ENCODE assay signal across 8 mouse cellular contexts in genomic region chr11:5098035-5098735, GRCm38 (mm10). TPM values are rescaled to one million over a fixed set of nuclear protein-coding genes. Genes with fewer than 3 reads are reported as not detected.
A peak's percentile ranks its signal among the peaks of the same experiment; 100 is the strongest.
DNase-seq lines count a peak whose midpoint lies in the region; ATAC-seq and TF ChIP-seq lines count a peak whose summit lies in the region.

No protein-coding gene starts in this region.

- TF ChIP-seq EP300 in ES-Bruce4 (IDR thresholded peaks at IDR 0.05; ENCODE audit: insufficient read depth, low read depth, low read length), result no peak

- H3K9ac ChIP-seq in ES-Bruce4 (ENCODE audit: low read depth, poor library complexity, severe bottlenecking), result peak overlapping the region; percentile 99
- peak overlapping the region; percentile 97 for H3K9ac ChIP-seq in embryonic facial prominence, embryonic 11.5 days (replicated peaks; ENCODE audit: low read length)
- peak overlapping the region; percentile 98 for H3K9ac ChIP-seq in lung, embryonic 15.5 days

- peak overlapping the region; percentile 52 for H3K4me2 ChIP-seq in embryonic facial prominence, embryonic 11.5 days (ENCODE audit: low read depth, low read length)
- H3K4me2 ChIP-seq in lung, embryonic 15.5 days, result peak overlapping the region; percentile 78

- H3K36me3 ChIP-seq in ES-Bruce4 (ENCODE audit: control insufficient read depth, insufficient read depth, low read length, poor library complexity, severe bottlenecking), result peaks cover 11% of the 10 kb centered on the region
- no peaks in the 10 kb centered on the region for H3K36me3 ChIP-seq in embryonic facial prominence, embryonic 11.5 days (replicated peaks; ENCODE audit: control insufficient read depth, insufficient read depth, low read depth, low read length)
- no peaks in the 10 kb centered on the region for H3K36me3 ChIP-seq in lung, embryonic 15.5 days

- peak; percentile 20; the same call in 1 of the 2 replicates for ATAC-seq in embryonic facial prominence, embryonic 11.5 days (replicated peaks; ENCODE audit: insufficient number of reproducible peaks, low FRiP score, low TSS enrichment, low read depth)
- no peak; the same call in 1 of the 2 replicates for ATAC-seq in lung, embryonic 15.5 days (ENCODE audit: borderline replicate concordance, extremely low read depth, low FRiP score, low TSS enrichment)
- no peak; the same call in 1 of the 2 replicates for ATAC-seq in granulocyte monocyte progenitor cell, adult 5-6 weeks (replicated peaks; ENCODE audit: poor library complexity, severe bottlenecking)

- H3K27ac ChIP-seq in ES-Bruce4 (ENCODE audit: insufficient read depth, low read length), result peak overlapping the region; percentile 37
- peak overlapping the region; percentile 96 for H3K27ac ChIP-seq in embryonic facial prominence, embryonic 11.5 days (replicated peaks; ENCODE audit: low read depth, low read length)
- H3K27ac ChIP-seq in lung, embryonic 15.5 days, result peak overlapping the region; percentile 98

- no peak for TF ChIP-seq POLR2A in ES-Bruce4 (IDR thresholded peaks at IDR 0.05; ENCODE audit: insufficient read depth, low read length)

- H3K4me1 ChIP-seq in ES-Bruce4 (ENCODE audit: control insufficient read depth, insufficient read depth, low read length), result peaks cover 3% of the 10 kb centered on the region
- H3K4me1 ChIP-seq in embryonic facial prominence, embryonic 11.5 days (ENCODE audit: control insufficient read depth, insufficient read depth, low read length), result no peaks in the 10 kb centered on the region
- peaks cover 33% of the 10 kb centered on the region for H3K4me1 ChIP-seq in lung, embryonic 15.5 days

- intact Hi-C loops in heart, postnatal 10 days (cut with DNase I), result no loop called here

- H3K9me3 ChIP-seq in ES-Bruce4 (replicated peaks; ENCODE audit: control insufficient read depth, insufficient read depth, low read length, poor library complexity, severe bottlenecking), result no peaks in the 10 kb centered on the region
- H3K9me3 ChIP-seq in embryonic facial prominence, embryonic 11.5 days (replicated peaks; ENCODE audit: control insufficient read depth, low read length), result no peaks in the 10 kb centered on the region
- no peaks in the 10 kb centered on the region for H3K9me3 ChIP-seq in lung, embryonic 15.5 days

- no peak for TF ChIP-seq CTCF in ES-Bruce4 (IDR thresholded peaks at IDR 0.05; ENCODE audit: low read depth, low read length)

- H3K4me3 ChIP-seq in ES-Bruce4 (ENCODE audit: low read depth, low read length), result peak overlapping the region; percentile 80
- H3K4me3 ChIP-seq in embryonic facial prominence, embryonic 11.5 days (ENCODE audit: low read depth, low read length), result peak overlapping the region; percentile 99
- H3K4me3 ChIP-seq in lung, embryonic 15.5 days, result peak overlapping the region; percentile 96

- no peaks in the 10 kb centered on the region for H3K27me3 ChIP-seq in ES-Bruce4 (ENCODE audit: control insufficient read depth, insufficient read depth, low read length, poor library complexity, severe bottlenecking)
- H3K27me3 ChIP-seq in embryonic facial prominence, embryonic 11.5 days (ENCODE audit: control insufficient read depth, insufficient read depth, low read length), result no peaks in the 10 kb centered on the region
- H3K27me3 ChIP-seq in lung, embryonic 15.5 days, result no peaks in the 10 kb centered on the region

- DNase-seq in adrenal gland, adult 2 months, result peak; percentile 69
- DNase-seq in embryonic facial prominence, embryonic 11.5 days (ENCODE audit: low spot score), result peak; percentile 28
- peak; percentile 59 to 60 for DNase-seq in heart, postnatal 10 days
- DNase-seq in kidney, postnatal 4 days, result peak; percentile 47 to 64
- DNase-seq in right cerebral cortex, adult 2 months (ENCODE audit: low spot score in 2 of 2), result peak; percentile 65 to 69

- under 1% methylated on average over 44 of the region's 44 CpGs for WGBS in embryonic facial prominence, embryonic 11.5 days
- 0% methylated on average over 44 of the region's 44 CpGs for WGBS in lung, embryonic 15.5 days

RNA-seq across cellular contexts. Expression of gene Rhbdd3, which starts 0.5 kb away (rescaled TPM):
- 18.3 and 20.3 TPM in 2 replicates for polyA plus RNA-seq in ES-Bruce4 (2011; ENCODE audit: insufficient read depth, insufficient read length, low read depth, missing spikeins)
- 10 to 100 TPM; 18.2 to 24.8 TPM for total RNA-seq in adrenal gland, adult 2 months (2021)
- 38.1 and 60.4 TPM in 2 replicates for polyA plus RNA-seq in adrenal gland, adult 2 months (2012; rRNA removed)
- polyA plus RNA-seq in embryonic facial prominence, embryonic 11.5 days (2014; fragmentation: Nextera tagmentation; extraction: Ambion mirVana), result 15.3 and 21.4 TPM in 2 replicates
- total RNA-seq in heart, postnatal 10 days (2021), result 10 to 100 TPM; 19.7 to 19.9 TPM
- 26.3 and 31.2 TPM in 2 replicates for polyA plus RNA-seq in lung, embryonic 15.5 days (2015; fragmentation: Nextera tagmentation; extraction: Ambion mirVana)
- total RNA-seq in granulocyte monocyte progenitor cell, adult 5-6 weeks (2014; fragmentation: Nextera tagmentation), result 20.0 and 25.8 TPM in 2 replicates
- 15.7 and 42.7 TPM in 2 replicates for total RNA-seq in granulocyte monocyte progenitor cell, adult 5-6 weeks (2017)

RNA-seq across cellular contexts. Expression of gene Ewsr1, which starts 0.9 kb away (rescaled TPM):
- polyA plus RNA-seq in ES-Bruce4 (2011; ENCODE audit: insufficient read depth, insufficient read length, low read depth, missing spikeins), result 1,045 and 1,093 TPM in 2 replicates
- 100 to 1,000 TPM; 193 to 525 TPM for total RNA-seq in adrenal gland, adult 2 months (2021)
- 395 and 441 TPM in 2 replicates for polyA plus RNA-seq in adrenal gland, adult 2 months (2012; rRNA removed)
- polyA plus RNA-seq in embryonic facial prominence, embryonic 11.5 days (2014; fragmentation: Nextera tagmentation; extraction: Ambion mirVana), result 437 and 443 TPM in 2 replicates
- 100 to 1,000 TPM; 167 to 175 TPM for total RNA-seq in heart, postnatal 10 days (2021)
- 778 and 796 TPM in 2 replicates for polyA plus RNA-seq in lung, embryonic 15.5 days (2015; fragmentation: Nextera tagmentation; extraction: Ambion mirVana)
- 342 and 407 TPM in 2 replicates for total RNA-seq in granulocyte monocyte progenitor cell, adult 5-6 weeks (2014; fragmentation: Nextera tagmentation)
- 626 and 725 TPM in 2 replicates for total RNA-seq in granulocyte monocyte progenitor cell, adult 5-6 weeks (2017)

RNA-seq across cellular contexts. Expression of gene Gas2l1, which starts 33.1 kb away (rescaled TPM):
- 28.4 and 31.8 TPM in 2 replicates for polyA plus RNA-seq in ES-Bruce4 (2011; ENCODE audit: insufficient read depth, insufficient read length, low read depth, missing spikeins)
- 10 to 100 TPM; 42.6 to 58.4 TPM for total RNA-seq in adrenal gland, adult 2 months (2021)
- 108 and 131 TPM in 2 replicates for polyA plus RNA-seq in adrenal gland, adult 2 months (2012; rRNA removed)
- 24.1 and 27.8 TPM in 2 replicates for polyA plus RNA-seq in embryonic facial prominence, embryonic 11.5 days (2014; fragmentation: Nextera tagmentation; extraction: Ambion mirVana)
- 10 to 100 TPM; 20.9 to 21.6 TPM for total RNA-seq in heart, postnatal 10 days (2021)
- polyA plus RNA-seq in lung, embryonic 15.5 days (2015; fragmentation: Nextera tagmentation; extraction: Ambion mirVana), result 27.1 and 29.1 TPM in 2 replicates
- 1.0 TPM in 1 of 2 replicates, not detected in the other for total RNA-seq in granulocyte monocyte progenitor cell, adult 5-6 weeks (2014; fragmentation: Nextera tagmentation)
- 1.2 and 1.3 TPM in 2 replicates for total RNA-seq in granulocyte monocyte progenitor cell, adult 5-6 weeks (2017)

RNA-seq across cellular contexts. Expression of gene Rasl10a, which starts 40.3 kb away (rescaled TPM):
- polyA plus RNA-seq in ES-Bruce4 (2011; ENCODE audit: insufficient read depth, insufficient read length, low read depth, missing spikeins), result 4.2 and 4.4 TPM in 2 replicates
- total RNA-seq in adrenal gland, adult 2 months (2021), result under 1 TPM; 0.35 to 0.52 TPM
- polyA plus RNA-seq in adrenal gland, adult 2 months (2012; rRNA removed), result 2.2 and 2.6 TPM in 2 replicates
- polyA plus RNA-seq in embryonic facial prominence, embryonic 11.5 days (2014; fragmentation: Nextera tagmentation; extraction: Ambion mirVana), result 0.49 and 0.63 TPM in 2 replicates
- 1 to 10 TPM in 1 of 2 experiments, under 1 TPM in 1; 0.69 to 1.9 TPM for total RNA-seq in heart, postnatal 10 days (2021)
- polyA plus RNA-seq in lung, embryonic 15.5 days (2015; fragmentation: Nextera tagmentation; extraction: Ambion mirVana), result 0.57 and 0.59 TPM in 2 replicates
- not detected in 2 replicates for total RNA-seq in granulocyte monocyte progenitor cell, adult 5-6 weeks (2014; fragmentation: Nextera tagmentation)
- not detected in 2 replicates for total RNA-seq in granulocyte monocyte progenitor cell, adult 5-6 weeks (2017)

RNA-seq across cellular contexts. Expression of gene Emid1, which starts 53.9 kb away (rescaled TPM):
- 5.9 and 6.7 TPM in 2 replicates for polyA plus RNA-seq in ES-Bruce4 (2011; ENCODE audit: insufficient read depth, insufficient read length, low read depth, missing spikeins)
- total RNA-seq in adrenal gland, adult 2 months (2021), result 1 to 10 TPM; 3.1 to 4.6 TPM
- 20.1 and 22.9 TPM in 2 replicates for polyA plus RNA-seq in adrenal gland, adult 2 months (2012; rRNA removed)
- polyA plus RNA-seq in embryonic facial prominence, embryonic 11.5 days (2014; fragmentation: Nextera tagmentation; extraction: Ambion mirVana), result 7.8 and 11.9 TPM in 2 replicates
- 1 to 10 TPM; 4.7 to 5.1 TPM for total RNA-seq in heart, postnatal 10 days (2021)
- polyA plus RNA-seq in lung, embryonic 15.5 days (2015; fragmentation: Nextera tagmentation; extraction: Ambion mirVana), result 54.3 and 55.6 TPM in 2 replicates
- 10.0 and 11.4 TPM in 2 replicates for total RNA-seq in granulocyte monocyte progenitor cell, adult 5-6 weeks (2014; fragmentation: Nextera tagmentation)
- total RNA-seq in granulocyte monocyte progenitor cell, adult 5-6 weeks (2017), result 5.1 and 7.9 TPM in 2 replicates

Comparison
In these comparisons a context has a peak if more than half of its experiments do, and no peak if none do; other contexts are left out.
1. H3K27ac ChIP-seq: peak in every context shown above with its lines; median percentile 98 in lung, embryonic 15.5 days; 96 in embryonic facial prominence, embryonic 11.5 days; 37 in ES-Bruce4.